ENCODE assay signal across 9 mouse cellular contexts in genomic region chr11:99985291-99986092, GRCm38 (mm10). TPM values are rescaled to one million over a fixed set of nuclear protein-coding genes. Genes with fewer than 3 reads are reported as not detected.
DNase-seq lines count a peak whose midpoint lies in the region; ATAC-seq lines count a peak whose summit lies in the region.
"Had no signal": no experiment of that assay in that cellular context is flagged by ENCODE, and none has a peak within 500 bp of the region (broad histone marks: within the 10 kb centered on the region; RNA-seq: fewer than 3 reads in every experiment).

No protein-coding gene starts in this region.

- H3K9ac ChIP-seq in midbrain, embryonic 14.5 days (replicated peaks; ENCODE audit: low read length) = no peak overlapping the region
- H3K9ac ChIP-seq in heart, embryonic 12.5 days = no peak overlapping the region

- ATAC-seq in midbrain, embryonic 14.5 days (ENCODE audit: low FRiP score, low TSS enrichment) = peak; percentile 70
- ATAC-seq in heart, embryonic 12.5 days (ENCODE audit: insufficient number of reproducible peaks, low FRiP score) = no peak

- 84% methylated on average over 20 of the region's 20 CpGs for WGBS in midbrain, embryonic 14.5 days
- 87% methylated on average over 20 of the region's 20 CpGs for WGBS in midbrain, embryonic 10.5 days
- 71% methylated on average over 20 of the region's 20 CpGs for WGBS in heart, embryonic 12.5 days

- H3K4me2 ChIP-seq in midbrain, embryonic 14.5 days (ENCODE audit: low read length) = no peak overlapping the region
- H3K4me2 ChIP-seq in heart, embryonic 12.5 days = no peak overlapping the region

- H3K27me3 ChIP-seq in midbrain, embryonic 14.5 days (ENCODE audit: control insufficient read depth, insufficient read depth, low read length) = no peaks in the 10 kb centered on the region
- H3K27me3 ChIP-seq in midbrain, embryonic 10.5 days (ENCODE audit: low read depth, poor library complexity, severe bottlenecking) = no peaks in the 10 kb centered on the region
- H3K27me3 ChIP-seq in heart, embryonic 12.5 days (replicated peaks) = peaks cover 26% of the 10 kb centered on the region; the same call in 1 of the 2 replicates

- H3K4me1 ChIP-seq in midbrain, embryonic 14.5 days (ENCODE audit: control insufficient read depth, insufficient read depth, low read length) = no peaks in the 10 kb centered on the region
- no peaks in the 10 kb centered on the region for H3K4me1 ChIP-seq in midbrain, embryonic 10.5 days
- H3K4me1 ChIP-seq in heart, embryonic 12.5 days (replicated peaks) = no peaks in the 10 kb centered on the region

- DNase-seq in midbrain, embryonic 14.5 days = peak; percentile 48
- no peak for DNase-seq in midbrain, embryonic 10.5 days (ENCODE audit: low spot score)
- peak; percentile 86 to 87 for DNase-seq in cerebellum, postnatal 14 days
- peak; percentile 17 for DNase-seq in layer of hippocampus, adult 9-10 months (ENCODE audit: low spot score)
- peak; percentile 49 for DNase-seq in right cerebral cortex, postnatal 14 days
- DNase-seq in T-cell, adult 2 months (ENCODE audit: low spot score) = no peak

- H3K4me3 ChIP-seq in midbrain, embryonic 14.5 days (replicated peaks; ENCODE audit: low read depth, low read length) = no peak overlapping the region
- H3K4me3 ChIP-seq in midbrain, embryonic 10.5 days = no peak overlapping the region
- no peak overlapping the region for H3K4me3 ChIP-seq in heart, embryonic 12.5 days
- H3K4me3 ChIP-seq: heart, adult 2 months had no signal

- H3K36me3 ChIP-seq in midbrain, embryonic 14.5 days (ENCODE audit: control insufficient read depth, insufficient read depth, low read length) = no peaks in the 10 kb centered on the region
- no peaks in the 10 kb centered on the region for H3K36me3 ChIP-seq in midbrain, embryonic 10.5 days
- no peaks in the 10 kb centered on the region for H3K36me3 ChIP-seq in heart, embryonic 12.5 days

- H3K9me3 ChIP-seq in midbrain, embryonic 14.5 days (ENCODE audit: control insufficient read depth, low read length) = no peaks in the 10 kb centered on the region
- H3K9me3 ChIP-seq in midbrain, embryonic 10.5 days (replicated peaks) = no peaks in the 10 kb centered on the region
- H3K9me3 ChIP-seq in heart, embryonic 12.5 days (replicated peaks) = no peaks in the 10 kb centered on the region

- H3K27ac ChIP-seq in midbrain, embryonic 14.5 days (replicated peaks; ENCODE audit: low read depth, low read length) = peak overlapping the region; percentile 52
- no peak overlapping the region; the same call in 1 of the 2 replicates for H3K27ac ChIP-seq in midbrain, embryonic 10.5 days (replicated peaks)
- no peak overlapping the region for H3K27ac ChIP-seq in heart, embryonic 12.5 days (ENCODE audit: poor library complexity, severe bottlenecking)
- H3K27ac ChIP-seq: heart, adult 2 months had no signal

RNA-seq across cellular contexts. Expression of gene Krtap16-1, which starts 0.9 kb away (rescaled TPM):
- polyA plus RNA-seq in midbrain, embryonic 14.5 days (2014; fragmentation: Nextera tagmentation; extraction: Ambion mirVana) = not detected in 2 replicates
- not detected in 2 replicates for polyA plus RNA-seq in midbrain, embryonic 10.5 days (2016; fragmentation: Nextera tagmentation; extraction: Ambion mirVana)
- polyA plus RNA-seq in heart, embryonic 12.5 days (2016; fragmentation: Nextera tagmentation; extraction: Ambion mirVana) = not detected in 2 replicates
- polyA plus RNA-seq: heart, adult 2 months; liver, embryonic 16.5 days had no signal

RNA-seq across cellular contexts. Expression of gene Krtap29-1, which starts 6.6 kb away (rescaled TPM):
- not detected in 2 replicates for polyA plus RNA-seq in midbrain, embryonic 14.5 days (2014; fragmentation: Nextera tagmentation; extraction: Ambion mirVana)
- polyA plus RNA-seq in midbrain, embryonic 10.5 days (2016; fragmentation: Nextera tagmentation; extraction: Ambion mirVana) = not detected in 2 replicates
- polyA plus RNA-seq in heart, embryonic 12.5 days (2016; fragmentation: Nextera tagmentation; extraction: Ambion mirVana) = not detected in 2 replicates
- polyA plus RNA-seq: heart, adult 2 months; liver, embryonic 16.5 days had no signal

RNA-seq across cellular contexts. Expression of gene Krtap17-1, which starts 8.3 kb away (rescaled TPM):
- polyA plus RNA-seq in midbrain, embryonic 14.5 days (2014; fragmentation: Nextera tagmentation; extraction: Ambion mirVana) = 0.61 TPM in 1 of 2 replicates, not detected in the other
- polyA plus RNA-seq in midbrain, embryonic 10.5 days (2016; fragmentation: Nextera tagmentation; extraction: Ambion mirVana) = not detected in 2 replicates
- polyA plus RNA-seq in heart, embryonic 12.5 days (2016; fragmentation: Nextera tagmentation; extraction: Ambion mirVana) = not detected in 2 replicates
- polyA plus RNA-seq: heart, adult 2 months; liver, embryonic 16.5 days had no signal

RNA-seq across cellular contexts. Expression of gene Krt33a, which starts 30.5 kb away (rescaled TPM):
- polyA plus RNA-seq in midbrain, embryonic 14.5 days (2014; fragmentation: Nextera tagmentation; extraction: Ambion mirVana) = not detected in 2 replicates
- not detected in 2 replicates for polyA plus RNA-seq in midbrain, embryonic 10.5 days (2016; fragmentation: Nextera tagmentation; extraction: Ambion mirVana)
- polyA plus RNA-seq in heart, embryonic 12.5 days (2016; fragmentation: Nextera tagmentation; extraction: Ambion mirVana) = not detected in 2 replicates
- polyA plus RNA-seq: heart, adult 2 months; liver, embryonic 16.5 days had no signal

RNA-seq across cellular contexts. Expression of gene Krtap9-5, which starts 37.2 kb away (rescaled TPM):
- polyA plus RNA-seq in midbrain, embryonic 14.5 days (2014; fragmentation: Nextera tagmentation; extraction: Ambion mirVana) = not detected in 2 replicates
- not detected in 2 replicates for polyA plus RNA-seq in midbrain, embryonic 10.5 days (2016; fragmentation: Nextera tagmentation; extraction: Ambion mirVana)
- polyA plus RNA-seq in heart, embryonic 12.5 days (2016; fragmentation: Nextera tagmentation; extraction: Ambion mirVana) = not detected in 2 replicates
- polyA plus RNA-seq: heart, adult 2 months; liver, embryonic 16.5 days had no signal

Comparison
In these comparisons a context has a peak if more than half of its experiments do, and no peak if none do; other contexts are left out.
1. DNase-seq: peak in midbrain, embryonic 14.5 days (single experiment), cerebellum, postnatal 14 days (2 of 2), layer of hippocampus, adult 9-10 months (single experiment) and right cerebral cortex, postnatal 14 days (single experiment); none in midbrain, embryonic 10.5 days (single experiment) and T-cell, adult 2 months (single experiment).